Mouse (Mus musculus) liver, embryonic 13.5 days (tissue): Measurements from ENCODE around the gene Herc3. TPM values are rescaled to one million over a fixed set of nuclear protein-coding genes. Genes with fewer than 3 reads are reported as not detected.

ENCODE experiments used
- ATAC-seq: fragments of 200-750 bp; cut with Nextera tagmentation; 2 replicates; pipeline ENCODE4 v1.8.0; 2017; ENCODE audit warnings: low read depth, mild to moderate bottlenecking, moderate number of reproducible peaks, moderate library complexity
- DNase-seq: peaks from one replicate; pipeline ENCODE4 v3.0.0; 2022
- H3K27ac ChIP-seq: fragments of 300-500 bp; sonication (generic); 2 replicates; pipeline ENCODE4 v1.5.1; 2015; ENCODE audit warnings: moderate library complexity, mild to moderate bottlenecking, inconsistent platforms
- H3K27me3 ChIP-seq: fragments of 300-500 bp; sonication (generic); 2 replicates; pipeline ENCODE4 v1.6.1; 2015; ENCODE audit warnings: mild to moderate bottlenecking, inconsistent platforms
- H3K36me3 ChIP-seq: fragments of 300-500 bp; sonication (generic); 2 replicates; pipeline ENCODE4 v1.6.1; 2015; ENCODE audit warnings: mild to moderate bottlenecking, inconsistent platforms
- H3K4me1 ChIP-seq: fragments of 300-500 bp; sonication (generic); replicated peaks from 2 replicates; pipeline ENCODE4 v1.6.1; 2015; ENCODE audit warnings: inconsistent platforms
- H3K4me2 ChIP-seq: fragments of 300-500 bp; sonication (generic); 2 replicates; pipeline ENCODE4 v1.6.1; 2015; ENCODE audit warnings: inconsistent platforms, mild to moderate bottlenecking, moderate library complexity
- H3K4me3 ChIP-seq: fragments of 300-500 bp; sonication (generic); replicated peaks from 2 replicates; pipeline ENCODE4 v1.5.1; 2015; ENCODE audit warnings: mild to moderate bottlenecking, inconsistent platforms
- H3K9ac ChIP-seq: fragments of 300-500 bp; sonication (generic); 2 replicates; pipeline ENCODE4 v1.6.1; 2015; ENCODE audit warnings: mild to moderate bottlenecking, inconsistent platforms
- H3K9me3 ChIP-seq: fragments of 300-500 bp; sonication (generic); replicated peaks from 2 replicates; pipeline ENCODE4 v1.6.1; 2016; ENCODE audit warnings: inconsistent platforms
- WGBS: fragments of 180-500 bp; shearing (Covaris S2); methylation state at CpG from one replicate; pipeline ENCODE4 v1.1.7; 2015; ENCODE audit not compliant: insufficient replicate concordance; 5-methylcytosine and 5-hydroxymethylcytosine counted together
- polyA plus RNA-seq: library from polyadenylated mRNA; unstranded; fragments of >200 nt; fragmentation: Nextera tagmentation; extraction: Ambion mirVana; gene quantifications from 2 replicates; pipeline ENCODE4 v1.2.1, GENCODE M21; 2015

Gene Herc3
- polyA plus RNA-seq, 1 experiment from 2014 or later: 1.8 TPM

GRCm38 (mm10) chr6:58921623-58922022 lies 90.4 kb downstream of the Herc3 start:
- H3K4me1 ChIP-seq: no peaks in the 10 kb centered on the region
- no peak overlapping the region for H3K9ac ChIP-seq
- DNase-seq (no peak), ATAC-seq (no peak)
- H3K4me2 ChIP-seq: no peak overlapping the region
- no peak overlapping the region for H3K27ac ChIP-seq
- no peaks in the 10 kb centered on the region for H3K36me3 ChIP-seq
- WGBS: 48% methylated on average over 3 of the region's 3 CpGs
- H3K27me3 ChIP-seq: no peaks in the 10 kb centered on the region
- H3K9me3 ChIP-seq: no peaks in the 10 kb centered on the region
- H3K4me3 ChIP-seq: no peak overlapping the region

- Histone ChIP-seq H3K27ac (no peak overlapping the region), H3K27me3 (no peaks in the 10 kb centered on the region), H3K4me1 (no peaks in the 10 kb centered on the region), H3K9me3 (no peaks in the 10 kb centered on the region), H3K9ac (no peak overlapping the region), H3K4me2 (no peak overlapping the region), H3K4me3 (no peak overlapping the region), H3K36me3 (no peaks in the 10 kb centered on the region)
- WGBS: 71% methylated on average over 5 of the region's 5 CpGs
- ATAC-seq (no peak), DNase-seq (no peak)
Measured at GRCm38 (mm10) chr6:58922511-58922910, 91.2 kb downstream of the Herc3 start.

- Histone ChIP-seq H3K4me3 (no peak overlapping the region), H3K27ac (no peak overlapping the region), H3K9ac (no peak overlapping the region), H3K4me2 (no peak overlapping the region), H3K9me3 (no peaks in the 10 kb centered on the region), H3K4me1 (no peaks in the 10 kb centered on the region), H3K36me3 (no peaks in the 10 kb centered on the region), H3K27me3 (no peaks in the 10 kb centered on the region)
- ATAC-seq: no peak
- WGBS: 73% methylated on average over 2 of the region's 2 CpGs
- no peak for DNase-seq
Measured at GRCm38 (mm10) chr6:58927881-58928280, 96.6 kb downstream of the Herc3 start.

GRCm38 (mm10) chr6:58929911-58930431 lies 98.7 kb downstream of the Herc3 start:
- no peak for ATAC-seq
- 70% methylated on average over 9 of the region's 9 CpGs for WGBS
- no peaks in the 10 kb centered on the region for H3K36me3 ChIP-seq

GRCm38 (mm10) chr6:58931149-58931548 lies 99.9 kb downstream of the Herc3 start:
- 71% methylated on average over 4 of the region's 4 CpGs for WGBS
- no peaks in the 10 kb centered on the region for H3K4me1 ChIP-seq
- no peak overlapping the region for H3K4me2 ChIP-seq
- H3K9ac ChIP-seq: no peak overlapping the region
- no peaks in the 10 kb centered on the region for H3K27me3 ChIP-seq
- no peak for DNase-seq
- no peak for ATAC-seq
- H3K36me3 ChIP-seq: no peaks in the 10 kb centered on the region
- no peak overlapping the region for H3K4me3 ChIP-seq
- no peaks in the 10 kb centered on the region for H3K9me3 ChIP-seq
- no peak overlapping the region for H3K27ac ChIP-seq

More at GRCm38 (mm10) chr6:58929911-58930431, 98.7 kb downstream of the Herc3 start:
- Histone ChIP-seq H3K27me3 (no peaks in the 10 kb centered on the region), H3K4me2 (no peak overlapping the region), H3K4me3 (no peak overlapping the region), H3K27ac (no peak overlapping the region), H3K4me1 (no peaks in the 10 kb centered on the region), H3K9me3 (no peaks in the 10 kb centered on the region), H3K9ac (no peak overlapping the region)
- no peak for DNase-seq

- Histone ChIP-seq H3K4me2 (no peak overlapping the region), H3K4me1 (no peaks in the 10 kb centered on the region), H3K9me3 (no peaks in the 10 kb centered on the region), H3K4me3 (no peak overlapping the region), H3K36me3 (no peaks in the 10 kb centered on the region), H3K27me3 (no peaks in the 10 kb centered on the region), H3K27ac (no peak overlapping the region), H3K9ac (no peak overlapping the region)
- DNase-seq (no peak), ATAC-seq (no peak)
- 75% methylated on average over 12 of the region's 12 CpGs for WGBS
Measured at GRCm38 (mm10) chr6:58932515-58933188, 101.4 kb downstream of the Herc3 start.

- Histone ChIP-seq H3K4me1 (no peaks in the 10 kb centered on the region), H3K9ac (no peak overlapping the region), H3K27me3 (no peaks in the 10 kb centered on the region), H3K27ac (no peak overlapping the region), H3K4me2 (no peak overlapping the region), H3K4me3 (no peak overlapping the region), H3K36me3 (no peaks in the 10 kb centered on the region), H3K9me3 (no peaks in the 10 kb centered on the region)
- 48% methylated on average over 6 of the region's 6 CpGs for WGBS
- DNase-seq (no peak), ATAC-seq (no peak)
Measured at GRCm38 (mm10) chr6:58933189-58933913, 102.1 kb downstream of the Herc3 start.

GRCm38 (mm10) chr6:58934144-58934543 lies 102.9 kb downstream of the Herc3 start:
- ATAC-seq: no peak
- Histone ChIP-seq H3K27ac (no peak overlapping the region), H3K27me3 (no peaks in the 10 kb centered on the region), H3K4me1 (no peaks in the 10 kb centered on the region), H3K36me3 (no peaks in the 10 kb centered on the region), H3K4me2 (no peak overlapping the region), H3K4me3 (no peak overlapping the region), H3K9ac (no peak overlapping the region), H3K9me3 (no peaks in the 10 kb centered on the region)
- DNase-seq: no peak
- WGBS: 64% methylated on average over 4 of the region's 4 CpGs

GRCm38 (mm10) chr6:58937726-58938125 lies 106.5 kb downstream of the Herc3 start:
- H3K9ac ChIP-seq: no peak overlapping the region

GRCm38 (mm10) chr6:58942276-58942675 lies 111.0 kb downstream of the Herc3 start:
- Histone ChIP-seq H3K4me3 (no peak overlapping the region), H3K4me2 (no peak overlapping the region), H3K36me3 (no peaks in the 10 kb centered on the region), H3K9ac (no peak overlapping the region), H3K27me3 (no peaks in the 10 kb centered on the region), H3K9me3 (no peaks in the 10 kb centered on the region), H3K4me1 (no peaks in the 10 kb centered on the region), H3K27ac (no peak overlapping the region)
- WGBS: 80% methylated on average over 2 of the region's 2 CpGs
- no peak for DNase-seq
- ATAC-seq: no peak

More at GRCm38 (mm10) chr6:58937726-58938125, 106.5 kb downstream of the Herc3 start:
- Histone ChIP-seq H3K4me3 (no peak overlapping the region), H3K9me3 (no peaks in the 10 kb centered on the region), H3K4me1 (no peaks in the 10 kb centered on the region), H3K4me2 (no peak overlapping the region), H3K36me3 (no peaks in the 10 kb centered on the region), H3K27ac (no peak overlapping the region), H3K27me3 (no peaks in the 10 kb centered on the region)
- ATAC-seq (no peak), DNase-seq (no peak)

- no peak for DNase-seq
- Histone ChIP-seq H3K9ac (no peak overlapping the region), H3K4me2 (no peak overlapping the region), H3K27ac (no peak overlapping the region), H3K4me1 (no peaks in the 10 kb centered on the region), H3K4me3 (no peak overlapping the region), H3K9me3 (no peaks in the 10 kb centered on the region), H3K36me3 (no peaks in the 10 kb centered on the region), H3K27me3 (no peaks in the 10 kb centered on the region)
- 23% methylated on average over 3 of the region's 3 CpGs for WGBS
- no peak for ATAC-seq
Measured at GRCm38 (mm10) chr6:58943958-58944357, 112.7 kb downstream of the Herc3 start.

GRCm38 (mm10) chr6:58946246-58946645 lies 115.0 kb downstream of the Herc3 start:
- Histone ChIP-seq H3K9ac (no peak overlapping the region), H3K27ac (no peak overlapping the region), H3K4me2 (no peak overlapping the region), H3K9me3 (no peaks in the 10 kb centered on the region), H3K4me3 (no peak overlapping the region), H3K27me3 (no peaks in the 10 kb centered on the region), H3K36me3 (no peaks in the 10 kb centered on the region), H3K4me1 (no peaks in the 10 kb centered on the region)
- WGBS: 40% methylated on average over 2 of the region's 2 CpGs
- ATAC-seq: no peak
- no peak for DNase-seq
